Mouse (Mus musculus) MEL (cell line): Measurements from ENCODE around the gene Shmt2. TPM values are rescaled to one million over a fixed set of nuclear protein-coding genes. Genes with fewer than 3 reads are reported as not detected.

ENCODE experiments used
- DNase-seq: peaks from one replicate; pipeline ENCODE4 v3.0.0; 2011; ENCODE audit warnings: low read depth, low spot score
- H3K27ac ChIP-seq: 2 replicates; pipeline ENCODE4 v1.5.1; 2012; ENCODE audit warnings: low read depth, mild to moderate bottlenecking, control low read depth, low read length, moderate library complexity; ENCODE audit not compliant: control insufficient read depth
- H3K27me3 ChIP-seq, 2 experiments: fragments of 150-350 bp in 1 of 2; sonication (generic) in 1 of 2; 2 replicates each; pipeline ENCODE4 v1.6.1; 2012; ENCODE audit warnings: low read length in 2 of 2, mild to moderate bottlenecking in 2 of 2, improper control_type of control experiment in 1 of 2, moderate library complexity in 1 of 2; ENCODE audit not compliant: insufficient read depth in 2 of 2, control insufficient read depth in 1 of 2
- H3K36me3 ChIP-seq, 2 experiments: 2 replicates each; pipeline ENCODE4 v1.6.1; 2012 to 2014; ENCODE audit warnings: low read length in 2 of 2, improper control_type of control experiment in 1 of 2, inconsistent platforms in 1 of 2, mild to moderate bottlenecking in 1 of 2; ENCODE audit not compliant: insufficient read depth in 2 of 2, control insufficient read depth in 1 of 2
- H3K4me1 ChIP-seq, 2 experiments: fragments of 150-350 bp in 1 of 2; sonication (generic) in 1 of 2; 2 replicates each; pipeline ENCODE4 v1.6.1; 2012; ENCODE audit warnings: low read length in 2 of 2, improper control_type of control experiment in 1 of 2, mild to moderate bottlenecking in 1 of 2; ENCODE audit not compliant: insufficient read depth in 2 of 2, control insufficient read depth in 1 of 2
- H3K4me3 ChIP-seq, 2 experiments: fragments of 150-350 bp in 1 of 2; sonication (generic) in 1 of 2; 2 replicates each; pipeline ENCODE4 v1.5.1; 2012; ENCODE audit warnings: low read depth in 2 of 2, low read length in 2 of 2, mild to moderate bottlenecking in 2 of 2, moderate library complexity in 2 of 2, control low read depth in 1 of 2, improper control_type of control experiment in 1 of 2; ENCODE audit not compliant: control insufficient read depth in 1 of 2, insufficient read depth in 1 of 2
- H3K79me2 ChIP-seq: 2 replicates; pipeline ENCODE4 v1.6.1; 2012; ENCODE audit warnings: mild to moderate bottlenecking, low read length, moderate library complexity; ENCODE audit not compliant: control insufficient read depth, poor library complexity, insufficient read depth
- H3K9ac ChIP-seq: 2 replicates; pipeline ENCODE4 v1.6.1; 2012; ENCODE audit warnings: low read depth, mild to moderate bottlenecking, control low read depth, low read length, moderate library complexity; ENCODE audit not compliant: control insufficient read depth, poor library complexity, severe bottlenecking
- H3K9me3 ChIP-seq: fragments of 150-350 bp; sonication (generic); replicated peaks from 2 replicates; pipeline ENCODE4 v1.6.1; 2012; ENCODE audit warnings: mild to moderate bottlenecking, low read length, improper control_type of control experiment, moderate library complexity; ENCODE audit not compliant: insufficient read depth
- BHLHE40 ChIP-seq: IDR thresholded peaks from 2 replicates; pipeline ENCODE4 v1.6.1; 2012; ENCODE audit warnings: low read depth, mild to moderate bottlenecking, inconsistent platforms, low read length, improper control_type of control experiment, borderline replicate concordance
- ELF1 ChIP-seq: IDR thresholded peaks from 2 replicates; pipeline ENCODE4 v1.6.1; 2014; ENCODE audit warnings: low read depth, mild to moderate bottlenecking, inconsistent platforms, low read length, improper control_type of control experiment, moderate library complexity
- HCFC1 ChIP-seq: IDR thresholded peaks from 2 replicates; pipeline ENCODE4 v1.6.1; 2012; ENCODE audit warnings: low read depth, mild to moderate bottlenecking, inconsistent platforms, low read length, improper control_type of control experiment, moderate library complexity
- KAT2A ChIP-seq: conservative IDR thresholded peaks from 2 replicates; pipeline ENCODE4 v1.6.1; 2012; ENCODE audit warnings: low read depth, low read length, improper control_type of control experiment, inconsistent platforms
- MAFK ChIP-seq: IDR thresholded peaks from 2 replicates; pipeline ENCODE4 v1.6.1; 2011; ENCODE audit warnings: low read depth, mild to moderate bottlenecking, low read length, improper control_type of control experiment, borderline replicate concordance
- MYC ChIP-seq: IDR thresholded peaks from 2 replicates; pipeline ENCODE4 v1.6.1; 2011; ENCODE audit warnings: low read depth, mild to moderate bottlenecking, low read length, improper control_type of control experiment, moderate library complexity
- NRF1 ChIP-seq: IDR thresholded peaks from 2 replicates; pipeline ENCODE4 v1.6.1; 2014; ENCODE audit warnings: low read depth, mild to moderate bottlenecking, inconsistent platforms, low read length, improper control_type of control experiment, moderate library complexity; ENCODE audit not compliant: poor library complexity, insufficient read depth, severe bottlenecking
- POLR2AphosphoS2 ChIP-seq: IDR thresholded peaks from 2 replicates; pipeline ENCODE4 v1.6.1; 2011; ENCODE audit warnings: low read length, improper control_type of control experiment
- RCOR1 ChIP-seq: IDR thresholded peaks from 2 replicates; pipeline ENCODE4 v1.6.1; 2012; ENCODE audit warnings: low read depth, mild to moderate bottlenecking, inconsistent platforms, low read length, improper control_type of control experiment
- SMC3 ChIP-seq: IDR thresholded peaks from 2 replicates; pipeline ENCODE4 v1.6.1; 2011; ENCODE audit warnings: low read depth, low read length, improper control_type of control experiment
- TCF12 ChIP-seq: IDR thresholded peaks from 2 replicates; pipeline ENCODE4 v1.6.1; 2014; ENCODE audit warnings: low read depth, mild to moderate bottlenecking, inconsistent platforms, low read length, improper control_type of control experiment, moderate library complexity
- UBTF ChIP-seq: IDR thresholded peaks from 2 replicates; pipeline ENCODE4 v1.6.1; 2012; ENCODE audit warnings: low read depth, mild to moderate bottlenecking, inconsistent platforms, low read length, improper control_type of control experiment, moderate library complexity, borderline replicate concordance; ENCODE audit not compliant: insufficient read depth
- USF1 ChIP-seq: IDR thresholded peaks from 2 replicates; pipeline ENCODE4 v1.6.1; 2014; ENCODE audit warnings: low read depth, mild to moderate bottlenecking, inconsistent platforms, low read length, improper control_type of control experiment, moderate library complexity
- USF2 ChIP-seq, 2 experiments: IDR thresholded peaks; 2 replicates each; pipeline ENCODE4 v1.6.1; 2011 to 2012; ENCODE audit warnings: improper control_type of control experiment in 2 of 2, low read length in 2 of 2, borderline replicate concordance in 1 of 2, inconsistent platforms in 1 of 2, low read depth in 1 of 2, mild to moderate bottlenecking in 1 of 2; ENCODE audit not compliant: insufficient read depth in 1 of 2
- ZMIZ1 ChIP-seq: IDR thresholded peaks from 2 replicates; pipeline ENCODE4 v1.6.1; 2012; ENCODE audit warnings: low read depth, mild to moderate bottlenecking, inconsistent platforms, low read length, improper control_type of control experiment, moderate library complexity
- polyA plus RNA-seq, 2 experiments: library from polyadenylated mRNA; stranded (reverse) in 1 of 2; unstranded in 1 of 2; fragments of >175 nt in 1 of 2; fragments of >200 nt in 1 of 2; gene quantifications; 2 replicates each; pipeline versions ENCODE4 v1.2.1 to v1.2.4; 2012; ENCODE audit warnings: low replicate concordance in 2 of 2, low read depth in 1 of 2; ENCODE audit not compliant: insufficient read length in 2 of 2, insufficient read depth in 1 of 2, missing spikeins in 1 of 2
- total RNA-seq: library from RNA; depleted of rRNA; stranded (reverse); fragments of 300-350 nt; gene quantifications from 2 replicates; pipeline ENCODE4 v1.2.3, GENCODE M21; 2012

Shmt2 gene
- total and polyA plus RNA-seq, 3 experiments = 242 to 582 (median 263) TPM

- no peak overlapping the region for H3K4me3 ChIP-seq
- no peak for DNase-seq
- peaks cover 0 to 26% of the 10 kb centered on the region in 2 experiments; a peak in 3 of 4 replicates for H3K36me3 ChIP-seq
These were observed 3.1 kb downstream of the Shmt2 start for GRCm38 (mm10) chr10:127519041-127519701.

GRCm38 (mm10) chr10:127517941-127518340 lies 4.3 kb downstream of the Shmt2 start:
- no peaks in the 10 kb centered on the region for H3K9me3 ChIP-seq
- H3K27me3 ChIP-seq = no peaks in the 10 kb centered on the region
- peaks cover 29% of the 10 kb centered on the region for H3K79me2 ChIP-seq
- no peak overlapping the region for H3K4me3 ChIP-seq
- TF ChIP-seq POLR2AphosphoS2 (peak; percentile 13; the same call in 1 of the 2 replicates), ZMIZ1 (0 out of 2 replicates have a peak, but pooled peaks have one; percentile 26), USF2 (IDR thresholded peaks at IDR 0.05; ENCODE audit: borderline replicate concordance in 1 of 2, insufficient read depth in 1 of 2, low read depth in 1 of 2, low read length in 2 of 2) (no peak)
- H3K4me1 ChIP-seq = peaks cover 0 to 40% of the 10 kb centered on the region in 2 experiments; a peak in 3 of 4 replicates
- no peak overlapping the region for H3K9ac ChIP-seq
- peaks cover 0 to 23% of the 10 kb centered on the region in 2 experiments; a peak in 3 of 4 replicates for H3K36me3 ChIP-seq
- no peak overlapping the region for H3K27ac ChIP-seq
- no peak for DNase-seq

More at GRCm38 (mm10) chr10:127519041-127519701, 3.1 kb downstream of the Shmt2 start:
- Histone ChIP-seq H3K27me3 (no peaks in the 10 kb centered on the region), H3K27ac (no peak overlapping the region), H3K9ac (no peak overlapping the region), H3K4me1 (peaks cover 2 to 40% of the 10 kb centered on the region in 2 experiments; a peak in 3 of 4 replicates), H3K79me2 (peaks cover 29% of the 10 kb centered on the region), H3K9me3 (no peaks in the 10 kb centered on the region)
- TF ChIP-seq NRF1 = no peak
- TF ChIP-seq HCFC1 = no peak
- TF ChIP-seq USF1 = no peak
- no peak for TF ChIP-seq ELF1
- no peak for TF ChIP-seq ZMIZ1
- no peak for TF ChIP-seq TCF12
- TF ChIP-seq RCOR1 = no peak
- TF ChIP-seq BHLHE40 = no peak
- TF ChIP-seq UBTF = no peak
- no peak for TF ChIP-seq SMC3
- TF ChIP-seq KAT2A = no peak
- TF ChIP-seq MAFK = no peak
- no peak for TF ChIP-seq MYC
